Mouse (Mus musculus): ENCODE measurements around the gene Trpc1. TPM values are rescaled to one million over a fixed set of nuclear protein-coding genes. Genes with fewer than 3 reads are reported as not detected.
A peak's percentile ranks its signal among the peaks of the same experiment; 100 is the strongest.

Trpc1 gene
- polyA plus RNA-seq (2015; fragmentation: Nextera tagmentation; extraction: Ambion mirVana) = 0.75 and 2.0 TPM in 2 replicates

DNA sequence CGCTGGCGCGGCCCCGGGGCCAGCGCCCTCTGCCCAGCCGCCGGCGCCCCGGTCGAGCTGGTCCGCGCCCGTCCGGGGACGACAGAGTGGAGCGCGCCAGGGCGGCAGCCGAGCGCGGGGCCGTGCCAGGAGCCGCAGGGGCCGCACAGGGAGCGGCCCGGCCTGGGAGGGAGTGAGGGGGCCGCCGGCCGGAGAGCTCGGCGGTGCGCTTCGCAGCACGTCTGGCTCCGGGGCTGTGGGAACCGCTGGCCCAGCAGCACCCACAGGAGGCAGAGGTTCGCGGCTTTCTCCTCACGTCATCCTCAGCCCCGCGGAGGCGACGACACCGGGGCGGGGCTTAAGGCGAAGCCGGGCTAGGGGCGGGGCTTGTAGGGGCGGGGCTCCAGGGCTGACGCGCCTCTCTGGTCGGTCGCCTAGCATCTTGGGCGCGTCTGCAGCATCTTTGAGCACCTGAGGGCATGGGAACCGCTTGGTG, at the start of gene Trpc1:
TSS of gene Trpc1 (minus strand) at position 339 of the 475 bp plus-strand sequence.
- WGBS = under 1% methylated on average over 45 of the region's 56 CpGs
- Histone ChIP-seq H3K4me1 (ENCODE audit: control insufficient read depth, insufficient read depth, low read length) (peaks cover 8% of the 10 kb centered on the region; the same call in 1 of the 2 replicates), H3K9ac (ENCODE audit: low read depth, low read length) (peak within 1 kb of the TSS; percentile 84), H3K4me2 (ENCODE audit: low read depth, low read length) (peak within 1 kb of the TSS; percentile 89), H3K27ac (ENCODE audit: low read length) (peak within 1 kb of the TSS; percentile 45; the same call in 1 of the 2 replicates), H3K27me3 (replicated peaks; ENCODE audit: control insufficient read depth, insufficient read depth, low read length) (peaks cover 5% of the 10 kb centered on the region; the same call in 1 of the 2 replicates), H3K9me3 (ENCODE audit: control insufficient read depth, low read length) (no peaks in the 10 kb centered on the region), H3K36me3 (ENCODE audit: control insufficient read depth, insufficient read depth, low read length) (no peaks in the 10 kb centered on the region), H3K4me3 (ENCODE audit: low read length) (peak within 1 kb of the TSS; percentile 79)
- ATAC-seq = peak; percentile 99

DNA sequence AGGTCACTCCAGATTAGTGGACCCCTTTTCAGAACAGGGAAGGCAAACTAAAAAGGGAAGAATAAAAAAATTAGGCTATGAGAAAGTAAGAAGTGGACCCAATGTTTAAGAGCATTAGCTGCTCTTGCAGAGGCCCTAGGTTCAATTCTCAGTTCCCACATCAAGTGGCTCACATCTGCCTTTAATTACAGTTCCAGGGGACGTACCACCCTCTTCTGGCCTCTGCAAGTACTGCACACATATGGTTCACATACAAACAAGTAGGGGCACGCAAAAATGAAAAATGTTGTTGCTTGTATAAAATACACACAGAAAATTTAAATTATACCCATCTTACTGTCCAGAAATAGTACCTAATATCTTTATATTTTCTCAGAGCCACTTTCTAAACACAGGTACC, 46.1 kb upstream of the Trpc1 start:
- Histone ChIP-seq H3K27ac (ENCODE audit: low read length) (peak overlapping the region; percentile 95), H3K27me3 (replicated peaks; ENCODE audit: control insufficient read depth, insufficient read depth, low read length) (no peaks in the 10 kb centered on the region), H3K36me3 (ENCODE audit: control insufficient read depth, insufficient read depth, low read length) (no peaks in the 10 kb centered on the region), H3K4me2 (ENCODE audit: low read depth, low read length) (no peak overlapping the region), H3K4me1 (ENCODE audit: control insufficient read depth, insufficient read depth, low read length) (0 out of 2 replicates have a peak, but pooled peaks cover 5% of the 10 kb centered on the region), H3K9me3 (ENCODE audit: control insufficient read depth, low read length) (no peaks in the 10 kb centered on the region), H3K4me3 (ENCODE audit: low read length) (no peak overlapping the region), H3K9ac (ENCODE audit: low read depth, low read length) (no peak overlapping the region)
- WGBS = 92% methylated on average over 2 of the region's 2 CpGs
- no peak for ATAC-seq

DNA sequence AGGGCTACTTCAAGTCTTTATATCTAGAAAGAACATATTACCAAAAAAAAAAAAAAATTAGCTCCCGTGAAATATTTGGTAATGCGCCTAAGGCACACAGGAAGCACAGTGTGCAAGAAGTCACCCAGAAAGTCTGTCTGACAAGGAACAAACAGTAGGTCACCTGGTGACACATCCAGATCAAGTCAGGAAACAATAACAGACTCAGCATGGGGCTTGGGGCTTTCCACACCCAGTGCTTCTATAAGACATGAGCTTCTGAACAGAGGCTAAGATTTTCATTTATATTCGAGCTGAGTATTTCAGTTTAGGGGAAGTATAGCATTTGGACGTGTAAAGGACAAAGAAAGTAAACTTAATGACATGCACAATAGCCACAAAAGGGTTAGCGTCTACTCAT, 45.7 kb upstream of the Trpc1 start:
- peak overlapping the region; percentile 95 for H3K27ac ChIP-seq (ENCODE audit: low read length)
- H3K27me3 ChIP-seq (replicated peaks; ENCODE audit: control insufficient read depth, insufficient read depth, low read length) = no peaks in the 10 kb centered on the region
- H3K4me1 ChIP-seq (ENCODE audit: control insufficient read depth, insufficient read depth, low read length) = 0 out of 2 replicates have a peak, but pooled peaks cover 5% of the 10 kb centered on the region
- no peak overlapping the region for H3K9ac ChIP-seq (ENCODE audit: low read depth, low read length)
- WGBS = 79% methylated on average over 5 of the region's 5 CpGs
- no peaks in the 10 kb centered on the region for H3K36me3 ChIP-seq (ENCODE audit: control insufficient read depth, insufficient read depth, low read length)
- H3K4me3 ChIP-seq (ENCODE audit: low read length) = no peak overlapping the region
- no peak overlapping the region for H3K4me2 ChIP-seq (ENCODE audit: low read depth, low read length)
- no peaks in the 10 kb centered on the region for H3K9me3 ChIP-seq (ENCODE audit: control insufficient read depth, low read length)
- no peak for ATAC-seq

DNA sequence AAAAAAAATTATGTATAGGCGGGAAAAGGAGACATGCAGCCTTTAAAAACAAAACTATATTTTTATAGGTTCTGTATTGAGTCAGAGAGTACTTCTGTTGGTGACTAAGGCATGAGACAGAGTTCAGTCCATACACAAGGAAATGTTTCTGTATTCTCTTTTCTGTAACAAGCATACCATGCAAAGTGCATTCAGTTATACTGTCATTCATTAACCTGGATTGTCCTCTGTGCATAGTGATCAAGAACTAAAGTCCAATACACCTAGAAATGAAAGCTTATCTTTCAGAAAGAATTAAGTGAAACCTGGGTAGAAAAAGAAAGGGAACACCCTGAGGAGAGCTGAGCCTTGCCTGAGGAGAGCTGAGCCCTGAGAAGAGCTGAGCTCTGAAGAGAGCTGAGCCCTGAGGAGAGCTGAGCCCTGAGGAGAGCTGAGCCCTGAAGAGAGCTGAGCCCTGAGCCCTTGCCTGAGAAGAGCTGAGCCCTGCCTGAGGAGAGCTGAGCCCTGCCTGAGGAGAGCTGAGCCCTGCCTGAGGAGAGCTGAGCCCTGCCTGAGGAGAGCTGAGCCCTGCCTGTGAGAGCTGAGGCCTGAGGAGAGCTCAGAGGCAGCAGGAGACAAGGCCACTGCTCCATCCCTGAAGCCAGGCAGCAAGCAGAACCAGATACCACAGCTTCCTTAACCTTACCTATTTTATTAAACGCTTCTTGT, 45.1 kb upstream of the Trpc1 start:
- no peaks in the 10 kb centered on the region for H3K9me3 ChIP-seq (ENCODE audit: control insufficient read depth, low read length)
- peak; percentile 97 for ATAC-seq
- H3K4me1 ChIP-seq (ENCODE audit: control insufficient read depth, insufficient read depth, low read length) = 0 out of 2 replicates have a peak, but pooled peaks cover 5% of the 10 kb centered on the region
- no peak overlapping the region for H3K4me2 ChIP-seq (ENCODE audit: low read depth, low read length)
- H3K4me3 ChIP-seq (ENCODE audit: low read length) = no peak overlapping the region
- no peaks in the 10 kb centered on the region for H3K36me3 ChIP-seq (ENCODE audit: control insufficient read depth, insufficient read depth, low read length)
- H3K9ac ChIP-seq (ENCODE audit: low read depth, low read length) = peak overlapping the region; percentile 53; the same call in 1 of the 2 replicates
- WGBS = 67% methylated on average over 2 of the region's 2 CpGs
- H3K27ac ChIP-seq (ENCODE audit: low read length) = peak overlapping the region; percentile 95
- no peaks in the 10 kb centered on the region for H3K27me3 ChIP-seq (replicated peaks; ENCODE audit: control insufficient read depth, insufficient read depth, low read length)

DNA sequence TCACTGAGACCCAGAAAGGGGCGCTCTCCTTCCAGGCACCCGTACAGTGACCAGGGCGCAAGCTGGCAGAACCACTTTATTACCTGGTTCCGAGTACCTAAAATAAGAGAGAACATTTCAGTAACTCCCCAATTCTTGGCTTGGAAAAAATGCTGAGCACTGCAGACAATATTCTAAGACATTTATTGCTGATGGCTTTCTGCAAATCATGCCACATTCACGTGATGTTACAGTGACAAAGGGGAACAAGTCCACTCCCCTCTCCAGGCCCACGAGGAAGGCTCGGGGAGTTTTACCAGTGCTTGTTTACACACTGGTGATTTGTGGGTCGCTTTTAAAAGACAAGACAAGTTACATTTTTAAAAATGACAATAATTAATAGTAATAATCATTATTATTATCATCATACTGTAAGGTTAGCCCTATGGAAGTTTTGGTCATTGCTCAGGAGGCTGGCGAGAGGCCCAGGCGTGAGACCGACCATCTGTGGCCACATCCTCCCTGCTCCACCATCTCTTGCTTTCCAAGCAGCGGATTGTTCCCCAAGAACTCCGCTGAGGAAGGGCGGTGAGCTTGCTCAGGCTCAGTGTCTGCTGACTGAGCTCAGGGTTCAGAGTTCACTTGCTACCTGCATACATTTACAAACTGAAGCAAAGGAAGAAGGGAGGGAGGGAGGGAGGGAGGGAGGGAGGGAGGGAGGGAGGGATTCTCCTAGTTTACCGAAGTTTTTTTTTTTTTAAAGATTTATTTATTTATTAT, 44.0 kb upstream of the Trpc1 start:
- no peaks in the 10 kb centered on the region for H3K27me3 ChIP-seq (replicated peaks; ENCODE audit: control insufficient read depth, insufficient read depth, low read length)
- no peaks in the 10 kb centered on the region for H3K36me3 ChIP-seq (ENCODE audit: control insufficient read depth, insufficient read depth, low read length)
- no peaks in the 10 kb centered on the region for H3K9me3 ChIP-seq (ENCODE audit: control insufficient read depth, low read length)
- H3K9ac ChIP-seq (ENCODE audit: low read depth, low read length) = no peak overlapping the region
- H3K4me2 ChIP-seq (ENCODE audit: low read depth, low read length) = 0 out of 2 replicates have a peak overlapping the region, but pooled peaks have one; percentile 16
- ATAC-seq = peak; percentile 70
- whole genome bisulfite sequencing = 58% methylated on average over 15 of the region's 15 CpGs
- 0 out of 2 replicates have a peak, but pooled peaks cover 5% of the 10 kb centered on the region for H3K4me1 ChIP-seq (ENCODE audit: control insufficient read depth, insufficient read depth, low read length)
- peak overlapping the region; percentile 84 for H3K27ac ChIP-seq (ENCODE audit: low read length)
- no peak overlapping the region for H3K4me3 ChIP-seq (ENCODE audit: low read length)

DNA sequence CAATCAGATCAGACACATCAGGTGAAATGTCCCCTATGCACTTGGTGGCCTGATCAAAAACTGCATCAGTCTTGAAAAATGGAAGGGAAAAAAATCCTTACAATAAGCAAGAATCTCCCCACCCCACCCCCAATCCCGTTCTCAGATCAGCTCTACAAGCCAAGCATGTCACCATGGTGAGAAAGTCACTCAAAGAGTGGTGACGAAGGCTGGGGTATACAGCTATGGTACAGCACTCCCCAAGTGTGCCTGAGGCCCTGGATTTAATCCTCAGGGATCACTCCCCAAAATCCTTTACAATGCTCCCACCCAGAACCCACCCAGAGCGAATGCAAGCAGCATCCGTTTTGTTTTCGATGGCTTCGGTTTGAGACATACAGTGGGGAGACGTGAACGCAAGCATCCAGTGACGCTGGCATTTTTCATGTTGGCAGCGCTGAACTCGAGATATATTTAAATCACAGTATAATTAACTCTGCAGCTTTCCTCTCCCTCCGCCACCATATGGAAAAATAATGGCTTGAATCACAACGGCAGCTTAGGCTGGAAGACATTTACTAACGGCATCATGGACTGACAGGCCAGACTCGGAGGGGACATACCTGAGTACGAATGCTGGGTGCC, 34.8 kb upstream of the Trpc1 start:
- WGBS = 91% methylated on average over 16 of the region's 16 CpGs

DNA sequence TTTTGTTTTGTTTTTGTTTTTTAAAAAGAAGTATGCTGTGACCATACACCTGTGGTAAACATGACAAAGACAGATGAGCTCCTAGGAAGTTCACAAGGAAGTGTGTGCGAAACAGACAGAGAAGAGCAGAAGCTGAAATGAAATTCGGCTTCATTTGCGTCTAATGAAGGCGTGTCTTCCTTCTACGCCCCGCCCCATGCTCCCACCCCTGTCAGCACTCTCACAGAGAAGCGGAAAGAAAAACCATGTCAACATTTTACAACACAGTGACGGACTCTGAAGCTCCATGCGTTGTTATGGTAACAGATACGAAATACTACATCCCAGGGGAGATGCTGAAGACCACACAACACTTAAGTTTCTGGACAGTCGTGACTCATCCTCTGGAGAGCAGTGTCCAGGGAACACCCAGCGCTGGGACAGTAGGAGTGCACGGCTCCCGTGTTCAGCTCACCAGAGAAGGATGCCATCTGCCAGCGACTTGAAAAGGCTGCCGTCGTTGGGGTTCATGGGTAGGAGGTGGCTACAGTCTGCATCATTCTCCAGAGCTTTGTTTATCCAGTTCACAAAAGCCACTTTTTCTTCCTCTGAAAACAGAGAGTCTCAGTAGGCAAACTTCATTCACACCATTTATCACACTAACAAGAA, 33.6 kb upstream of the Trpc1 start:
- ATAC-seq = 0 out of 2 replicates have a peak, but pooled peaks have one; percentile 13
- 70% methylated on average over 17 of the region's 17 CpGs for WGBS
- no peak overlapping the region for H3K9ac ChIP-seq (ENCODE audit: low read depth, low read length)
- H3K4me1 ChIP-seq (ENCODE audit: control insufficient read depth, insufficient read depth, low read length) = no peaks in the 10 kb centered on the region
- H3K4me2 ChIP-seq (ENCODE audit: low read depth, low read length) = no peak overlapping the region
- H3K4me3 ChIP-seq (ENCODE audit: low read length) = no peak overlapping the region
- no peaks in the 10 kb centered on the region for H3K36me3 ChIP-seq (ENCODE audit: control insufficient read depth, insufficient read depth, low read length)
- H3K27ac ChIP-seq (ENCODE audit: low read length) = no peak overlapping the region
- H3K9me3 ChIP-seq (ENCODE audit: control insufficient read depth, low read length) = no peaks in the 10 kb centered on the region
- H3K27me3 ChIP-seq (replicated peaks; ENCODE audit: control insufficient read depth, insufficient read depth, low read length) = no peaks in the 10 kb centered on the region

More for the DNA sequence above, 34.8 kb upstream of the Trpc1 start:
- Histone ChIP-seq H3K9ac (ENCODE audit: low read depth, low read length) (no peak overlapping the region), H3K9me3 (ENCODE audit: control insufficient read depth, low read length) (no peaks in the 10 kb centered on the region), H3K4me2 (ENCODE audit: low read depth, low read length) (no peak overlapping the region), H3K4me3 (ENCODE audit: low read length) (no peak overlapping the region), H3K27me3 (replicated peaks; ENCODE audit: control insufficient read depth, insufficient read depth, low read length) (no peaks in the 10 kb centered on the region), H3K36me3 (ENCODE audit: control insufficient read depth, insufficient read depth, low read length) (no peaks in the 10 kb centered on the region), H3K4me1 (ENCODE audit: control insufficient read depth, insufficient read depth, low read length) (no peaks in the 10 kb centered on the region), H3K27ac (ENCODE audit: low read length) (no peak overlapping the region)
- ATAC-seq = no peak

DNA sequence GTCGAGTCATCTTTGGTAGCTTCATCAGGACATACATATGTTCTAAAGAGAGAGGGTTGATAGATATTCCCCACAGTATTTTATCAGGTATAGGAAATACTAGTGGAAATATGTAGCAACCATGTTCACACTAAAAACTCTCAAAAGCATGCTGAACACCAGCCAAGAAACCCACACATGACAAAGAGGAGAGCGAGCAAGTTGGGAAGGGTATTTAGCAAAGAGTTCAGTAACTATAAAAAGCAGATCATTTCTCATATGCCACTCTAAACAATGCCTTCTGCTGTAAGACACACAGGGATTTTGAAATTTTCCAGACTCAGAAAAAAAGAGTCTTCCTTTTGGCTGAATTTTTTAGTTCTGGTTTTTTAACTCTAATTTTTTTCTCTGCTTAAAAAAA, 21.5 kb upstream of the Trpc1 start:
- Histone ChIP-seq H3K9ac (ENCODE audit: low read depth, low read length) (no peak overlapping the region), H3K4me2 (ENCODE audit: low read depth, low read length) (no peak overlapping the region), H3K9me3 (ENCODE audit: control insufficient read depth, low read length) (no peaks in the 10 kb centered on the region), H3K4me1 (ENCODE audit: control insufficient read depth, insufficient read depth, low read length) (no peaks in the 10 kb centered on the region), H3K27me3 (replicated peaks; ENCODE audit: control insufficient read depth, insufficient read depth, low read length) (no peaks in the 10 kb centered on the region), H3K36me3 (ENCODE audit: control insufficient read depth, insufficient read depth, low read length) (no peaks in the 10 kb centered on the region), H3K4me3 (ENCODE audit: low read length) (no peak overlapping the region), H3K27ac (ENCODE audit: low read length) (no peak overlapping the region)
- WGBS = 51% methylated on average over 2 of the region's 2 CpGs
- ATAC-seq = no peak
